Mouse (Mus musculus) cerebellum, adult 2 months (tissue): ENCODE results near the gene Lonp1.

ENCODE experiments used
- CTCF ChIP-seq: fragments of 200-500 bp; IDR thresholded peaks from 2 replicates; pipeline ENCODE4 v1.5.1; 2011; ENCODE audit warnings: low read depth, mild to moderate bottlenecking, control low read depth, low read length, moderate library complexity, borderline replicate concordance; ENCODE audit not compliant: insufficient read depth
- POLR2A ChIP-seq: fragments of 200-500 bp; IDR thresholded peaks from 2 replicates; pipeline ENCODE4 v1.6.1; 2011; ENCODE audit warnings: low read length, control low read depth, borderline replicate concordance; ENCODE audit not compliant: insufficient read depth

DNA sequence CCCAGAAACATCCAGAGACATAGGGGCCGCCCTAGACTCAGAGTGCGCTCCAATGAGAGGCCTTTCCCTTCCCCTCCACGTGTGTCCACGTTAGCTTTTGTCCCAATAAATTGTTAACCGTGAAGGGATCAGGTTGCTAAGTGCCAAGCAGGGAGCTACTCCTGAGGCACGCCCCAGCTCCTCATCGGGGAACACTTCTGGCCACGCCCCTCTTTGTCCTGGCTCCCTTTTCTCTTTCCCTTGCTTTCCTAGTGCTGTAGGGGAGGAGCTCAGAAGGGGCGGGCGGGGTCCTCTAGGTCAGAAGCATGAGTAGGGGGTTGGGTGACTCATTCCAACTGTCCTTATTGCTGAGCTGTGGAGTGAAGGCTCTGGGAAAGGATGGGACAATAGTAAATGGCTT, 37.6 kb upstream of the Lonp1 start:
- TF ChIP-seq POLR2A (no peak), CTCF (no peak)
